Mouse (Mus musculus): ENCODE results near the gene Fam107a. TPM values are rescaled to one million over a fixed set of nuclear protein-coding genes. Genes with fewer than 3 reads are reported as not detected.

Gene Fam107a
- not detected in 2 replicates for polyA plus RNA-seq (2011; ENCODE audit: insufficient read length, low read depth, missing spikeins)

GRCm38 (mm10) chr14:8317194-8318097 lies at the start of gene Fam107a:
TSS of gene Fam107a (minus strand) at chr14:8318023.
- H3K4me3 ChIP-seq (ENCODE audit: insufficient read depth, low read length) = no peak within 1 kb of the TSS
- H3K4me1 ChIP-seq (ENCODE audit: control insufficient read depth, insufficient read depth, low read length) = no peaks in the 10 kb centered on the region
- TF ChIP-seq POLR2A (IDR thresholded peaks at IDR 0.05; ENCODE audit: low read depth, low read length) (no peak), CTCF (IDR thresholded peaks at IDR 0.05; ENCODE audit: borderline replicate concordance, insufficient read depth, low read length) (no peak)
- no peak within 1 kb of the TSS for H3K27ac ChIP-seq (ENCODE audit: insufficient read depth, low read length)

- no peaks in the 10 kb centered on the region for H3K4me1 ChIP-seq (ENCODE audit: control insufficient read depth, insufficient read depth, low read length)
- no peak overlapping the region for H3K27ac ChIP-seq (ENCODE audit: insufficient read depth, low read length)
- no peak overlapping the region for H3K4me3 ChIP-seq (ENCODE audit: insufficient read depth, low read length)
- no peak for TF ChIP-seq POLR2A (IDR thresholded peaks at IDR 0.05; ENCODE audit: low read depth, low read length)
- no peak for TF ChIP-seq CTCF (IDR thresholded peaks at IDR 0.05; ENCODE audit: borderline replicate concordance, insufficient read depth, low read length)
Measured at GRCm38 (mm10) chr14:8367121-8367520, 49.3 kb upstream of the Fam107a start.

GRCm38 (mm10) chr14:8365833-8366232 lies 48.0 kb upstream of the Fam107a start:
- Histone ChIP-seq H3K27ac (ENCODE audit: insufficient read depth, low read length) (no peak overlapping the region), H3K4me3 (ENCODE audit: insufficient read depth, low read length) (no peak overlapping the region), H3K4me1 (ENCODE audit: control insufficient read depth, insufficient read depth, low read length) (no peaks in the 10 kb centered on the region)
- TF ChIP-seq CTCF (IDR thresholded peaks at IDR 0.05; ENCODE audit: borderline replicate concordance, insufficient read depth, low read length) (no peak), POLR2A (IDR thresholded peaks at IDR 0.05; ENCODE audit: low read depth, low read length) (no peak)

- H3K4me3 ChIP-seq (ENCODE audit: insufficient read depth, low read length) = no peak overlapping the region
- peaks cover 4% of the 10 kb centered on the region; the same call in 1 of the 2 replicates for H3K4me1 ChIP-seq (ENCODE audit: control insufficient read depth, insufficient read depth, low read length)
- TF ChIP-seq POLR2A (IDR thresholded peaks at IDR 0.05; ENCODE audit: low read depth, low read length) = no peak
- no peak for TF ChIP-seq CTCF (IDR thresholded peaks at IDR 0.05; ENCODE audit: borderline replicate concordance, insufficient read depth, low read length)
Measured at GRCm38 (mm10) chr14:8356836-8357235, 39.0 kb upstream of the Fam107a start.

GRCm38 (mm10) chr14:8355999-8356501 lies 38.2 kb upstream of the Fam107a start:
- no peak overlapping the region for H3K4me3 ChIP-seq (ENCODE audit: insufficient read depth, low read length)
- TF ChIP-seq POLR2A (IDR thresholded peaks at IDR 0.05; ENCODE audit: low read depth, low read length) (no peak), CTCF (IDR thresholded peaks at IDR 0.05; ENCODE audit: borderline replicate concordance, insufficient read depth, low read length) (peak; percentile 91)
- H3K4me1 ChIP-seq (ENCODE audit: control insufficient read depth, insufficient read depth, low read length) = peaks cover 4% of the 10 kb centered on the region; the same call in 1 of the 2 replicates
- no peak overlapping the region for H3K27ac ChIP-seq (ENCODE audit: insufficient read depth, low read length)

More at GRCm38 (mm10) chr14:8356836-8357235, 39.0 kb upstream of the Fam107a start:
- peak overlapping the region; percentile 1; the same call in 1 of the 2 replicates for H3K27ac ChIP-seq (ENCODE audit: insufficient read depth, low read length)

- no peak overlapping the region for H3K27ac ChIP-seq (ENCODE audit: insufficient read depth, low read length)
- peak; percentile 21; the same call in 1 of the 2 replicates for TF ChIP-seq CTCF (IDR thresholded peaks at IDR 0.05; ENCODE audit: borderline replicate concordance, insufficient read depth, low read length)
- TF ChIP-seq POLR2A (IDR thresholded peaks at IDR 0.05; ENCODE audit: low read depth, low read length) = no peak
- no peaks in the 10 kb centered on the region for H3K4me1 ChIP-seq (ENCODE audit: control insufficient read depth, insufficient read depth, low read length)
- H3K4me3 ChIP-seq (ENCODE audit: insufficient read depth, low read length) = no peak overlapping the region
Measured at GRCm38 (mm10) chr14:8348927-8349326, 31.1 kb upstream of the Fam107a start.

GRCm38 (mm10) chr14:8346255-8346997 lies 28.6 kb upstream of the Fam107a start:
- TF ChIP-seq CTCF (IDR thresholded peaks at IDR 0.05; ENCODE audit: borderline replicate concordance, insufficient read depth, low read length) (peak; percentile 62; the same call in 1 of the 2 replicates), POLR2A (IDR thresholded peaks at IDR 0.05; ENCODE audit: low read depth, low read length) (no peak)
- H3K27ac ChIP-seq (ENCODE audit: insufficient read depth, low read length) = no peak overlapping the region
- H3K4me1 ChIP-seq (ENCODE audit: control insufficient read depth, insufficient read depth, low read length) = no peaks in the 10 kb centered on the region
- H3K4me3 ChIP-seq (ENCODE audit: insufficient read depth, low read length) = no peak overlapping the region

- no peak for TF ChIP-seq POLR2A (IDR thresholded peaks at IDR 0.05; ENCODE audit: low read depth, low read length)
- TF ChIP-seq CTCF (IDR thresholded peaks at IDR 0.05; ENCODE audit: borderline replicate concordance, insufficient read depth, low read length) = no peak
- no peak overlapping the region for H3K27ac ChIP-seq (ENCODE audit: insufficient read depth, low read length)
- no peaks in the 10 kb centered on the region for H3K4me1 ChIP-seq (ENCODE audit: control insufficient read depth, insufficient read depth, low read length)
- H3K4me3 ChIP-seq (ENCODE audit: insufficient read depth, low read length) = no peak overlapping the region
Measured at GRCm38 (mm10) chr14:8345566-8345965, 27.7 kb upstream of the Fam107a start.

GRCm38 (mm10) chr14:8342509-8343106 lies 24.8 kb upstream of the Fam107a start:
- Histone ChIP-seq H3K27ac (ENCODE audit: insufficient read depth, low read length) (no peak overlapping the region), H3K4me3 (ENCODE audit: insufficient read depth, low read length) (no peak overlapping the region), H3K4me1 (ENCODE audit: control insufficient read depth, insufficient read depth, low read length) (no peaks in the 10 kb centered on the region)
- TF ChIP-seq CTCF (IDR thresholded peaks at IDR 0.05; ENCODE audit: borderline replicate concordance, insufficient read depth, low read length) (no peak), POLR2A (IDR thresholded peaks at IDR 0.05; ENCODE audit: low read depth, low read length) (no peak)

All from embryonic fibroblast, embryonic 13.5 days (primary cell).